Mouse (Mus musculus) left cerebral cortex, postnatal 36 days (tissue): Measurements from ENCODE around the gene Chchd1. TPM values are rescaled to one million over a fixed set of nuclear protein-coding genes. Genes with fewer than 3 reads are reported as not detected.
"Not testable (repeated sequence)": the region's sequence is repeated elsewhere in the genome, so short reads cannot be mapped to it uniquely, and the experiment has no call there.

Experiments used
- DNase-seq, 2 experiments: peaks; one replicate each; pipeline ENCODE4 v3.0.0; 2021 to 2022; ENCODE audit warnings: low spot score in 2 of 2, mixed read lengths in 1 of 2
- intact Hi-C: fragments of 180-260 bp; cut with DNase I; formaldehyde crosslinking; loops from one replicate; pipeline ENCODE4 v1.15.1; 2025
- total RNA-seq, 2 experiments: library from RNA; stranded (reverse); gene quantifications; 2 replicates each; pipeline ENCODE4 v1.2.3; 2021

Chchd1 gene
- total RNA-seq, 2 experiments from 2014 or later, result 45.5 to 50.4 TPM

DNA sequence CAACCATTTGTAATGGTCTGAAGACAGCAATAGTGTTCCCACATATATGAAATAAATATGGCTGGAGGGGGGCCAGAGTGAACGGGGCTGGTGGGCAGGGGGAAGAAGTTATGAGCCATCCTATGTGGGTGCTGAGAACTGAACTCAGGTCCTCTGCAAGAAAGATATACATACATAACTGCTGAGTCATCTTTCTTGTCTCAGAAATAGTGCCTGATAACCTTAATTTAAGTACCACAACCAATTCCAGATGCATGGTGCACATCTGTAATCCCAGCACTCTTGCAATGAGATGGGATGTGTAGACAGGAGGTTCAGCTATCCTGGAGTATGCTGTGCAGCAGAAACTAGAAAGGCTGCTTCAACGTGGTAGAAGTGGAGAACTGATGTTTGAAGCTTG is 21.1 kb upstream of the Chchd1 start:
- intact Hi-C loops, result no loop called here

DNA sequence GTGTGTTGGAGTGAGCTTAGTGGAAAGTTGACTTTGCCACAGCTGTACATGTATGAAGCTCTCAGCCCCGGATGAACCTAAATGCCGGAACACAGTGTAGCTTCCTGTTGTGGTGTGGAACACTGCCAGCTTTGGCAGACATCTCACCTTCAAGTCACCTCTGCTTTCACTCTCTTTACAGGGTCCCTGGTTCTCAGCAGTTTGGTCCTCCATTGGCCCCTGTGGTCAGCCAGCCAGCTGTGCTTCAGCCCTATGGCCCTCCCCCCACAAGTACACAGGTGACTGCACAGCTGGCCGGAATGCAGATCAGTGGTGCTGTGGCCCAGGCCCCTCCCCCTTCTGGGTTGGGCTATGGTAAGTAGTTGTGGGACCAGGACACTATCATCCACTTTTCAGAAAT is 20.3 kb upstream of the Chchd1 start:
- intact Hi-C loops, result no loop called here
- no peak for DNase-seq

More for the DNA sequence above, 21.1 kb upstream of the Chchd1 start:
- DNase-seq, result no peak

DNA sequence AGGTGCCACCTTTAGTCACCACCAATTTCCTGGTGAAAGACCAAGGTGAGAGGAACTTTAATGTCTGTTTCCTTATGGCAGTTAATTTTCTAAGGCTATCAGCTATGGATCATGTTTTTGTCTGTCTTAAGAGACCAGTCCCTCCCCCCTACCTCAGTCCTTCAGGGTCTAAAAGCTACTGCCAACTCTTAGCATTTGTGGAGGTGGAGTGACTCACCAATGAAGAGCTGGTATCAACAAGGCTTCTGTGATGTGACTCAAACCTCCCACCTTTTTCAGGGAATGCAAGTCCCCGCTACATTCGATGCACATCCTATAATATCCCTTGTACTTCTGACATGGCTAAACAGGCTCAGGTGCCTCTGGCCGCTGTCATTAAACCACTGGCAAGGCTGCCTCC is 16.2 kb upstream of the Chchd1 start:
- peak in 1 of 2 experiments; percentile 13 for DNase-seq
- intact Hi-C loops, result no loop called here

DNA sequence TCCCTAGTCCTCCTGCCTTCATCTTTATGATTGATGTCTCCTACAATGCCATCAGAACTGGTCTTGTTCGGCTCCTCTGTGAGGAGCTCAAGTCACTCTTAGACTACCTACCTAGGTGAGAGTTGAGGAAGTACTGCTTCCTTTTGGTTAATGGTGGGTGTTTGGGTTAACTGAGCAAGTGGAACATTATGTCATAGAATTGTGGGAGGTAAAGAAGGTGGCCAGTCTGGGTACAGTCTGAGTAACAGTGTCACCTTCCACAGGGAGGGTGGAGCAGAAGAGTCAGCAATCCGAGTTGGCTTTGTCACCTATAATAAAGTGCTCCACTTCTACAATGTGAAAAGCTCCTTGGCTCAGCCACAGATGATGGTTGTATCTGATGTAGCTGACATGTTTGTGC is 13.8 kb upstream of the Chchd1 start:
- DNase-seq, result no peak
- intact Hi-C loops, result no loop called here

DNA sequence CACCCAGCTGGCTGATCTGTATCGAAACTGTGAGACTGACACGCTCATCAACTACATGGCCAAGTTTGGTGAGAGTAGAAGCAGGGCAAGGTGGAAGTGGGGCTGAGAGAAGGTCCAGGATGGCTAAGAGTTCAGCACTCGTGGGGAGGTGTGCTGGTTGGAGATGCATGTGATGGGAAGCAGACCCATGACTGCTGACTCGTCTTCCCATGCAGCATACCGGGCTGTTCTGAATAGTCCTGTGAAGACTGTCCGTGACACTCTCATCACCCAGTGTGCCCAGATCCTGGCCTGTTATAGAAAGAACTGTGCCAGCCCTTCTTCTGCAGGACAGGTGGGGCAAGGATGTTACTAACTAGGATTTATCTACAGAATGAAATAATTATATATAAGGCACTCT is 11.0 kb upstream of the Chchd1 start:
- no peak for DNase-seq
- intact Hi-C loops, result no loop called here

DNA sequence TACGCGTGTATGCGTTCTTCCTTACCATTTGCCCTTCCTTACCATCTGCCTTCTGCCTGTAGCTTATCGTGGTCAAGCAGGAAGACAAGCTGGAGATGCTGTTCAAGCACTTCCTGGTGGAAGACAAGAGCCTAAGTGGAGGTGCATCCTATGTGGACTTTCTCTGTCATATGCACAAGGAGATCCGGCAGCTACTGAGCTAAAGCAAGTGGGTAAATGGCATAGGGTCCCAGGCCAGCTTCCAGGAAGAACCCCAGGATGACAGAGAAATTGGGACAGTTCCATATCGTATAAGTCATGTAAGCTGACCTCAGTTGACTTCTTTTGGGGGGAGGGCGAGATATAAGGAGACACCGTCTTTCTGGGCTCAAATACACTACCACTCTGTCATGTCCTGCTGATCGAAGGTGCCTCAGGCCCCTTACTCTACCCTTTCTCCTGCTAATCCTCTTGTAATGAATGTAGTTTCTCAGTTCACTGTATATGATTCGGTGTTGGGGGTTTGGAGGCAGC is 9.2 kb upstream of the Chchd1 start:
- intact Hi-C loops, result no loop called here
- DNase-seq, result no peak

DNA sequence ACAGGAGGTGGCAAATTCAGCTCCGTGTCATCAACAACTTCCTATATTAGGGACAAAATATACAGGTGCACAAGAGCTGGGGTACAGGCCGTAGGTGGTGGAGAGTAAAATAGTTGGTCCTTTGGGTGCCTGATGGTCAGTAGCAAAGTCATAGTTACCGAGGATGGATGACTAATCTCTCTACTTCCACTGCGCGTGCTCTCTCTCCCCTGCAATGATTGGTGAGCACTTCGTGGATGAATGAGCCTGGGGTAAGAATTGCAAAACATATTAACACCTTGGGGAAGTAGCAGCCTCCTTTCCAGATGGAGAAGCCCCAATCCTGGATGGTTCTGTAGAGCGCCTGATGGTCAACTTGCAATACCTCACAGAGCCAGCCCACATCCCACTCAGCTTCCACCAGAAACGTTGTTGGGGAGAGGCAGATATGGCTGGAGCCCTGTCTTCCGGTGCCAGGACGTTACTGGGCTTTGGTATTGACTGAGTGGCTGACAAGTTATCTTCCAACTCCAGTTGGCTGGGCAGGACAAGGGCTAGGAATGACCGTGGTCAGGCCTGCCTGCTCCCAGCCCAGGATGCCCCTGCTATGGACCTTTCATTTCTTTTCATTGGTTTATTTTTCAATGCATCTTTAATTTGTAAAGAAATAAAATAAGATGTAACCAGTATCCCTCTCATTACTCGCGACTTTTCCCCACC is 8.5 kb upstream of the Chchd1 start:
- DNase-seq, result peak; percentile 22 to 25
- intact Hi-C loops, result no loop called here

DNA sequence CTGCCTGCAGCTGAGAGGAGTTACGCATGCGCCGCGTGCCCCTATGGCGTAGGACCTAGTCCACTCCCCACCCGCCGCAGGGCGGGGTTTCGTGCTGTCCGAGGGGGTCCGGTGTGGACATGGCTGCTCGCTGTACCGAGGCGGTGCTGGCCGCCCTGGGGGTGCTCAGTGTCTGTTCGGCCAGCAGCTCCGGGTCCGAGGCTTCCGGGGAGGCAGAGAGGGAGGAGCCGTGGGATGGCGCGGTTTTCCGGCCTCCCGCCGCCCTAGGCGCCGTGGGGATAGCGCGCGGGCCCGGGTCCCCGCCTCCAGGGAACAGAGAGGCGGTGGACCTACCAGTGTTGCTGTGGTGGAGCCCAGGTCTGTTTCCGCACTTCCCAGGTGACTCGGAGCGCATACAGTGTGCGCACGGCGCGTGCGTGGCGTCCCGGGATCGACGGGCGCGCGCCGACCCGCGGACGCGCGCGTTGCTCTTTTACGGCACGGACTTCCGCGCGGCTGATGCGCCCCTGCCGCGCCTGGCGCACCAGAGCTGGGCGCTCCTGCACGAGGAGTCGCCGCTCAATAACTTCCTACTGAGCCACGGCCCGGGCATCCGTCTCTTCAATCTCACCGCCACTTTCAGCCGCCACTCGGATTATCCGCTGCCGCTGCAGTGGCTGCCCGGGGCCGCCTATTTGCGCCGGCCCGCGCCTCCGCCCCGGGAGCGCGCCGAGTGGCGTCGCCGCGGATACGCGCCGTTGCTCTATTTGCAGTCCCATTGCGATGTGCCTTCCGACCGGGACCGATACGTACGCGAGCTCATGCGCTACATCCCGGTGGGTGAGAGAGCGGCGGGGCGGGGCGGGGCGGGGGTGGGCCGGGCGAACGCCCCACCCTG is 7.7 kb upstream of the Chchd1 start, which contains the start of gene Fut11:
Fut11 (plus strand) TSS at position 85 of the 877 bp plus-strand sequence.
- peak; percentile 81 to 87 for DNase-seq
- intact Hi-C loops, result no loop called here

DNA sequence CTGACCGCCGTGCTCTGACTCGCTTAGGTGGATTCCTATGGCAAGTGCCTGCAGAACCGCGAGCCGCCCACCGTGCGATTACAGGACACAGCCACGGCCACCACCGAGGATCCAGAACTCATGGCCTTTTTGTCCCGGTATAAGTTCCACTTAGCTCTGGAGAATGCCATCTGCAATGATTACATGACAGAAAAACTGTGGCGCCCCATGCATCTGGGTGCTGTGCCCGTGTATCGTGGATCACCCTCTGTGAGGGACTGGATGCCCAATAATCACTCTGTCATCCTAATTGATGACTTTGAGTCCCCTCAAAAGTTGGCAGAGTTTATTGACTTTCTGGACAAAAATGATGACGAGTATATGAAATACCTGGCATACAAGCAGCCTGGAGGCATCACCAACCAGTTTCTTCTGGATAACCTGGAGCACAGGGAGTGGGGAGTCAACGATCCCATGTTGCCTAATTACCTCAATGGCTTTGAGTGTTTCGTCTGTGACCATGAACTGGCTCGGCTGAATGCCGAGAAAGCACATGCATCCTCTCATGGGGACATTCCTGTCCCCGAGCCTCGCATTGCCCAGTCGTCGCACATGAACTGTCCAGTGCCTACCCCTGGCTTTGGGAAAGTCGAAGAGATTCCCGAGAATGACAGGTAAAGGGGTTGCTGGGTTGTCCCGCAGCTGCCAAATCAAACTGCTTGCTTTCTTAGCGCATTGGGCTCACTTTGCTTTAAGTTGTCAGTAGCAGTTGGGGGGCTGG is 6.9 kb upstream of the Chchd1 start:
- intact Hi-C loops, result no loop called here
- DNase-seq, result no peak

DNA sequence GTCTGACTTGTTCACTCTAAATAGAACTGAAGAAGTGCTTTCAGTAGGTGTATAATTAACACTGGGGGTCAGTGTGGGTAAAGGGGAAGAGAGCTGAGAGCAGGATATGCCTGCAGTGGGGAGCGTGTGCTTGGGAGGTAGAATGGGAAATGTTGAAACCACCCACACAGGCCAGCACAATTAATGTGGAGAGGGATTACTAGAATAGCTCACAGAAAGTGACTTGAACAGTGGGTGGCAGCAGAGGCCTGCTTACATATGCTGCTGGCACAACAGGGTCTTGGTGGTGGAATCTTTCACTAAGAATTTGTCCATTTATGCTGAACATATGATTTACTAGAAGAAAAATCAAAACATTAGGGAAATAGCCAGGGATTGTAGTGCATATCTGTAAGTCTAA is 5.8 kb upstream of the Chchd1 start:
- intact Hi-C loops, result no loop called here
- peak in 1 of 2 experiments; percentile 32 for DNase-seq

DNA sequence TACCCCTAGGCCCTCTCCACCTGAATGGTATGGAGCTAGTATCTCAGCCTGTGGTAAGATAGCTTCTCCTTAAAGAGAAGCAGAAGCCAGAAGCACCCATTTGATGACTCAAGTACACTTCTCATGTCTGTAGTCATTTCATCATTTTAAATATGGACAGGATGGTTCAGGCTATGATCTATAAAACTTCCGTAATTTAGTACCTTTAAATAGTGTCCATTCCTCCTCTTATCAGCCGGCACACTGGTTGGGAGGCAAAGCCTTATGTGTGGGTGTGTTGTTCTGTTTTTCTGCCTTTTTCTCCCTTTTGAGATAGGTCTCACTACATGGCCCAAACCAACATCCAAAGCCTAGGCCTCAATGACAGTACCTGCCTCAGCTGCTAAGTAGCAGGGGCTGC is 4.3 kb upstream of the Chchd1 start:
- DNase-seq, result no peak
- intact Hi-C loops, result no loop called here

DNA sequence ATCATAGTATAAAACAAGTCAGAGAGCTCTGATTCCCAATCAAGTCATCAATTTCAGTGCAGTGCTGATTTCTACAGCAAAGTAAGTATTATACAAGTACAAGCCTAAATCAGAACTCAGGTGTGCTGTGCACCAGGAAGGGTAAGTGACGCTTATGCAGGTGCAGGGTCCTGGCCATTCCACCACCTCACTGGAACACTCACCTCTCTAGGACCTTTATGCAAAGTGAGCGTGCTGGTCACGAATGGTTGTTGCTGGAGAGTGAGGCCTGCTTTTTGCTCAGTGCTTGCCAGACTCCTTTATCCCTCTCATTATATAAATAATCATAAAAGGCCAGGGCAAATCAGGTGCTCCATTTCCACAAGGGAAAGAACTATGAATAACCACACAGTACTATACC is 2.4 kb upstream of the Chchd1 start:
- intact Hi-C loops, result no loop called here

DNA sequence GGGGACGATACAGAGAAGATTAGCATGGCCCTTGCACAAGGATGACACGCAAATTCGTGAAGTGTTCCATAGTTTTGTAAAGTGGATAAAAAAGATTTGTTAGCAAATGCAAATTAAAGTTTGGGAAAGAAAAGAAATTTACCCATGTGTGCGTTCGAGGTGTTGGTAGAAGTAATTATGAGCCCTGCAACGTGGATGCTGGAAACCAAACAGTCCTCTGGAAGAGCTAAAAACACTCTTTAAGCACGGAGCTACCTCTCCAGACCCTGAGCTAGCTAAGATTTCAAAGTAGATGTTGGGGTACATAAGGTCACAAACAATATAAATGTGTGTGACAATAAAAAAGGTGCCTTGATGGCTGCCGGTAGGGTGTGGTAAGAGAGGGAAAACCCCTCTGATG is 1.3 kb upstream of the Chchd1 start:
- intact Hi-C loops, result no loop called here
- no peak for DNase-seq

More for the DNA sequence above, 2.4 kb upstream of the Chchd1 start:
- no peak for DNase-seq

DNA sequence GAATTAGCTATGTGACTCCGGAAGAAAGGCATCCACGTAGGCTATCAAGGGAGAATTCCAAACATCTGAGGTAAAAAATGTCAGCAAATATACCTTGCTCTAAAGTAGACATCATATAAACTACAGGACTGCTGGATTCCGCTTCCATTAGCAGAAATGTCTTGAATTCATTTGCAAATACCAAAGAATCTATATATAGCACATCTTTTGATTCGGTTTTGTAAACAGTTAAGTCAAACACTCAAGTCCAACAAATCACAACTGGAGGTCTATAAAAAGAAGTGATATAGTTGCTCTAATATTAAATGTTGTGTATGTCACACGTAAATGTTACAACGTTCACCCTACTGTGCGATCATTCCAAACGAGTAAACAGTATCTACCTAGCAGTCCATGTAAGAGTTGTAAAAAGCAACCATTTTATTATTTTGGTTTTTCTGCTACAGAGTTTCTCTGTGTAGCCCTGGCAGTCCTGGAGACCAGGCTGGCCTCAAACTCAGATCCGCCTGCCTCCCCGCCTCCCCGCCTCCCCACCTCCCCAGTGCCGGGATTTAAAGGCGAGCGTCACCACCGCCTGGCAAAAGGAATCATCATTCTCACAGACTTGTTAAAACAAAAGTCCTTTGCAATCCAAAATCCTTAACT is 588 bp upstream of the Chchd1 start:
- DNase-seq, result no peak
- intact Hi-C loops, result no loop called here

DNA sequence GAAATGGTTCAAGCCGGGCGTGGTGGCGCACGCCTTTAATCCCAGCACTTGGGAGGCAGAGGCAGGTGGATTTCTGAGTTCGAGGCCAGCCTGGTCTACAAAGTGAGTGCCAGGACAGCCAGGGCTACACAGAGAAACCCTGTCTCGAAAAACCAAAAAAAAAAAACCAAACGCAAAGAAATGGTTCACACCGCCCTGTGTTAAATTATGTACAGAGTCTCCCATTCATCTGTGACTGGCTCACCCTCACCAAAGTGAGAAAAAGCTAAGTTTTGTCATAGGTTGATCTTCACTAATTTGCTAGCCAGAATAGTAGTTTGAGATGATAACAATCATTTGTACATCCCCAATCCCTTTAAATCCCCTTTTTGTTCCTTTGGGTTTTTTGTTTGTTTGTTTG is 655 bp downstream of the Chchd1 start:
- DNase-seq, intact Hi-C loops: not testable (repeated sequence)

DNA sequence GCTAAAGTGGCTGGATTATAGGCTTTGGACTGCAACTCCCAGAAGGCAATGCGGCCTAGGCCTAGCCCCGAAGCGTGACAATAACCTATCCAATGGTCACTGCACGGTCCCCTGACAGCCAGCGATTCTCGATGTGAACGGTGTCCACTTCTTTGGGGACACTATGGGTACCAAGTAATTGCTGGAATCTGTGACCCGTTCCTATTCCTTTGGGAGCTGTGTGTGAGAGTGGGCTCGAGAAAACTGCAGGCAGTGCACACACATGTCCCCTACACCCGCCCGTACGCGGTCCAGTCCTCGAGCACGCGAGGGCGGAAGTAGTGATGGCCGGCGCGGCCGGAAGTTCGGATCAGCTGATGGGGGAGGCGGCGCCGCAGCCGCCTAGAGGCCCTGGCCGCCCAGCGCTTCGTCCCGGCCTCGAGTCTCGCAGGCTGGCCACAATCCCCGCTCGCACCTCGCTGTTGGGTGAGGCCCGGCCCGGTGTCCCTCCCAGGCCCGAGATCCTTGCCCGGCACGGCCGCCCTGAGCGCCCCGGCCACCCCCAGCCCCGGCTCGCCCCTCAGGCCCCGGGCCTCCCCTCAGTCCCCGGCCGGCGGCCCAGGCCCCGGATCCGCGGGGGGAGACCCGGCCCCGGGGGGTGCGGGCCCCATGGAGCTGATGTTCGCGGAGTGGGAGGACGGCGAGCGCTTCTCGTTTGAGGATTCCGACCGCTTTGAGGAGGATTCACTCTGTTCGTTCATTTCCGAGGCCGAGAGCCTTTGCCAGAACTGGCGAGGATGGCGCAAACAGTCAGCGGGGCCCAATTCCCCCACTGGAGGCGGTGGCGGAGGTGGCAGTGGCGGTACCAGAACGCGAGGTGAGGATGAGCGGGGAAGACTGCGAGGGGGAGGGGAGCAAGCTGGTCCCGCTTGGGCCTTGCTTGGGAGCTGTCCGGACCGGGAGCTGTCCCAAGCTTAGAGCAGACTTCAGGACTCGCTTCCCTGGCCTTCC is 4.7 kb downstream of the Chchd1 start, which contains the start of gene Zswim8:
Zswim8 (plus strand) TSS at position 352 of the 990 bp plus-strand sequence.
- DNase-seq, result peak; percentile 94 to 95
- intact Hi-C loops, result no loop called here

DNA sequence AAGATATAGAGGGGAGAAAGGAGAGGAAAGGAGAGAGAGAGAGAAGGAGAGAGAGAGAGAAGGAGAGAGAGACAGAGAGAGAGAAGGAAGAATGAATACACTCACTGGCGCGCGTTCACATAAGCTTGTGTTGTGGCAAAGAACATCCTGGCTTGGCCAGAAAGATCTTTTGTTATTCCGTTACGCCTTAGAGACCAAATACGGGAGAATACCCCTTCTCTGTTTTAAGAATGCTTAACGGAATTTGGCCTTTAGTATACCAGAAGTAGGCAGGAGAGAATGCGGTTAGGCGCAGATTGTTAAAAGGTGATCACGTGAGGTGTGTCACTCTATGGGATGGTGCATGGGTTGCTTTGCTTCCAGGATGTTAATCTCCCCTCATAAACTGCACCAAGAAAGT is 5.4 kb downstream of the Chchd1 start:
- intact Hi-C loops, result no loop called here
- no peak for DNase-seq

DNA sequence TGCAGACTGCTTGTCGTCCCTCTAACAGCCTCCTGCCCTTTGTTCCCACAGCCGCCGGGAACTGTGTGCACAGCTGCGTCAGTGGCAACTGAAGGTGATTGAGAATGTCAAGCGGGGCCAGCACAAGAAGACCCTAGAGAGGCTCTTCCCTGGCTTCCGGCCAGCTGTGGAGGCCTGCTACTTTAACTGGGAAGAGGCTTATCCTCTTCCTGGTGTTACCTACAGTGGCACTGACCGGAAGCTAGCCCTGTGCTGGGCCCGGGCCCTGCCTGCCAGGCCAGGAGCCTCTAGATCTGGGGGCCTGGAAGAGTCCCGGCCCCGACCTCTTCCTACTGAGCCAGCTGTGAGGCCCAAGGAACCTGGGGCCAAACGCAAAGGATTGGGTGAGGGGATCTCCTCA is 11.0 kb downstream of the Chchd1 start:
- intact Hi-C loops, result no loop called here
- no peak for DNase-seq
